Mouse (Mus musculus): ENCODE measurements around the gene Hrk.

DNA sequence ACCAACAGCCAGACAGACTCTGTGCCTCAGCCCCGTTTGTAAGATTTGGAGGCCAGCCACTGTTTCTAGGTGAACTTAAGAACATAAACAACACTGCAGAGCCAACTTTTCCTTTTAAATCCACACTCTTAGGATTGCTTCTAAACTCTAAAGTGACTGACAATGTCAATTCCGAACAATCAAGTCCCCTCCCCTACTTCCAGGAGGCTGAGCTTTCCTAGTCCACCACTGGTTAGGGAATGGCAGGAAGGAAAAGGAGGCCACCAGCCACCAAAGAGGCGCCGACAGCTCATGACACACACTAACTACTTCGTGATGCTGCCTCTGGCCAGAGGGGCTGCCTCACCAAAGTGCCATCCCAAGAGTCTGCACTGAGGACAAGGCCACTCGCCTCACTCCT is 19.7 kb upstream of the Hrk start:
- TF ChIP-seq POLR2A (IDR thresholded peaks at IDR 0.05; ENCODE audit: borderline replicate concordance, extremely low read depth, insufficient read depth, insufficient read length, poor library complexity, severe bottlenecking) (no peak), CTCF (IDR thresholded peaks at IDR 0.05; ENCODE audit: borderline replicate concordance, extremely low read depth, insufficient read depth, insufficient read length) (no peak)

Measured in brain, embryonic 14.5 days (tissue).